Mouse (Mus musculus) liver, adult 2 months (tissue): Measurements from ENCODE around the gene Rgs9. TPM values are rescaled to one million over a fixed set of nuclear protein-coding genes. Genes with fewer than 3 reads are reported as not detected.
"Not testable (repeated sequence)": the region's sequence is repeated elsewhere in the genome, so short reads cannot be mapped to it uniquely, and the experiment has no call there.

Experiments used
- DNase-seq: peaks from one replicate; pipeline ENCODE4 v3.0.0-alpha.2; 2011; ENCODE audit warnings: low read depth, low spot score; ENCODE audit errors: extremely low read depth
- H3K27ac ChIP-seq: fragments of 200-500 bp; replicated peaks from 2 replicates; pipeline ENCODE4 v1.5.1; 2012; ENCODE audit warnings: low read depth, mild to moderate bottlenecking, control low read depth, inconsistent platforms, low read length; ENCODE audit not compliant: insufficient read depth
- H3K27me3 ChIP-seq: fragments of 200-500 bp; 2 replicates; pipeline ENCODE4 v1.6.1; 2012; ENCODE audit warnings: mild to moderate bottlenecking, moderate library complexity, low read length, inconsistent platforms; ENCODE audit not compliant: control insufficient read depth, insufficient read depth
- H3K36me3 ChIP-seq: fragments of 200-500 bp; 2 replicates; pipeline ENCODE4 v1.6.1; 2012; ENCODE audit warnings: low read length, inconsistent platforms; ENCODE audit not compliant: control insufficient read depth, insufficient read depth
- H3K4me1 ChIP-seq: fragments of 200-500 bp; 2 replicates; pipeline ENCODE4 v1.6.1; 2011; ENCODE audit warnings: low read length; ENCODE audit not compliant: control insufficient read depth, insufficient read depth
- H3K4me3 ChIP-seq: fragments of 200-500 bp; 2 replicates; pipeline ENCODE4 v1.5.1; 2011; ENCODE audit warnings: low read depth, mild to moderate bottlenecking, control low read depth, low read length, moderate library complexity; ENCODE audit not compliant: insufficient read depth
- H3K79me2 ChIP-seq: fragments of 200-500 bp; 2 replicates; pipeline ENCODE4 v1.6.1; 2012; ENCODE audit warnings: inconsistent platforms, mild to moderate bottlenecking, low read length, moderate library complexity; ENCODE audit not compliant: control insufficient read depth, insufficient read depth
- H3K9ac ChIP-seq: fragments of 200-500 bp; 2 replicates; pipeline ENCODE4 v1.6.1; 2012; ENCODE audit warnings: low read depth, mild to moderate bottlenecking, control low read depth, inconsistent platforms, low read length
- CTCF ChIP-seq: fragments of 200-500 bp; IDR thresholded peaks from 2 replicates; pipeline ENCODE4 v1.5.1; 2011; ENCODE audit warnings: low read depth, low read length, control low read depth
- POLR2A ChIP-seq: fragments of 200-500 bp; IDR thresholded peaks from 2 replicates; pipeline ENCODE4 v1.6.1; 2011; ENCODE audit warnings: low read length, control low read depth; ENCODE audit not compliant: insufficient read depth; ENCODE audit errors: extremely low read depth
- WGBS: fragments of 180-500 bp; shearing (Covaris S2); methylation state at CpG from one replicate; pipeline ENCODE4 v1.1.7; 2018; 5-methylcytosine and 5-hydroxymethylcytosine counted together
- polyA plus RNA-seq: library from polyadenylated mRNA; depleted of rRNA; stranded (reverse); fragments of >200 nt; gene quantifications from 2 replicates; pipeline ENCODE4 v1.2.3, GENCODE M21; 2012
- total RNA-seq: library from RNA; depleted of rRNA; stranded (reverse); fragments of >200 nt; gene quantifications from 2 replicates; pipeline ENCODE4 v1.2.3, GENCODE M21; 2014

Gene Rgs9
- total and polyA plus RNA-seq, 2 experiments: 0.09 to 0.37 TPM

DNA sequence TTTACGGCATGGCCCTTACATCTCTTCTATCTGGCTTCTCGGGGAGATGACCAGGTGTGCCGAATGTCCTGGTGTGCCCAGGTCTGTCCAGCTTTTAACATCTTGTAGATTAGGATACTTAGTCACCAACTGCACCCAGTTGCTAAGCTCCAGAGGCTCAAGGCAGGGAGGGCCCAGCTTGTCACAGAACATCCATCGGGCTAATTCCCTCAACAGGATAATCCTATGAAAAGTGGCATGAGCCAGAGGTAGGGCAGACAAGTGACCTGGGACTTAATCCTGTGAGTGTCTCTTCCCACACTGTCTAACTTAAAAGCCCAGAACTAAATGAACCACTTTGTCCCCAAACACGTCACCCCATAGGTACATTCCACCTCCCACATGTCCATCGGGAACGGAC, 898 bp downstream of the Rgs9 start:
- no peak for DNase-seq
- H3K4me1 ChIP-seq: 0 out of 2 replicates have a peak, but pooled peaks cover 3% of the 10 kb centered on the region
- 87% methylated on average over 7 of the region's 7 CpGs for WGBS

DNA sequence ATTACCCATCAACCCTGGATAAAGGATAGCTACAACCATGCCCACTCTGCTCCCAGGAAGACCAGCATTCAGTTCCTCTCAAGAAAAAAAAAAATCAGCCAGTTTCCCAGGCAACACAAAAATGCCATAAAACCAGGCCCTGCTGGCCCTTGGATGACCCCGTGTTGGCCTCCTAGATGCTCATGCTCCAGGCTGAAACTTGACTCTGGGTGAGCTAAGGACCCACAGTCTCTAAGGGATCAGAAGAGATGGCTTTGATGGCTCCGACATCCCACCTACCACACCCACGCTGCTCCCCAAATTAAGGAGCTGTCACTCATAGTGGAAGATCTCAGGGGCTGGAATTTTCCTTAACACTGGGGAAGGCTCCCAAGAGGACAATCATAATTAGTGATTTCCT, 5.9 kb downstream of the Rgs9 start:
- no peak overlapping the region for H3K4me3 ChIP-seq
- WGBS: 59% methylated on average over 3 of the region's 3 CpGs

More for the DNA sequence above, 898 bp downstream of the Rgs9 start:
- Histone ChIP-seq H3K36me3 (no peaks in the 10 kb centered on the region), H3K4me3 (no peak overlapping the region), H3K27me3 (no peaks in the 10 kb centered on the region; the same call in 1 of the 2 replicates), H3K9ac (no peak overlapping the region), H3K79me2 (no peaks in the 10 kb centered on the region), H3K27ac (no peak overlapping the region)
- TF ChIP-seq POLR2A (no peak), CTCF (no peak)

DNA sequence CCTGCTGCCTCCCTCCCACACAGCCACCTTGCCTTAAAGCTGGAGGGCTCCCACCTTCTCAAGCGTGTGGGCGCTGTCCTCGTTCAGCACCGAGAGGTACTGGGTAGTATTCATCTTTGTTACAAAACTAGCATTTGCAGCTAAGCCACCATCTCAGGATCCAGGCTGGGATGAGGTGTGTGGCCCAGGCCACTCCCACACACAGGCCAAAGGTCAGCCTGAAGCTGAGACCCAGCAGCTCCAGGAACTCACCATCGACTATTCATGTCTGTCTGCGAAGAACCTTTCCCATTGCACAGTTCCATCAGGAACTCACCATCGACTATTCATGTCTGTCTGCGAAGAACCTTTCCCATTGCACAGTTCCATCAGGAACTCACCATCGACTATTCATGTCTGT, 8.6 kb downstream of the Rgs9 start:
- not testable (repeated sequence) for H3K79me2 ChIP-seq, H3K4me3 ChIP-seq, H3K27ac ChIP-seq, H3K36me3 ChIP-seq, H3K9ac ChIP-seq, H3K27me3 ChIP-seq, H3K4me1 ChIP-seq, DNase-seq
- 90% methylated on average over 9 of the region's 9 CpGs for WGBS

More for the DNA sequence above, 5.9 kb downstream of the Rgs9 start:
- Histone ChIP-seq H3K4me1 (no peaks in the 10 kb centered on the region), H3K27me3 (no peaks in the 10 kb centered on the region; the same call in 1 of the 2 replicates), H3K9ac (no peak overlapping the region), H3K36me3 (no peaks in the 10 kb centered on the region), H3K27ac (no peak overlapping the region), H3K79me2 (no peaks in the 10 kb centered on the region)
- no peak for TF ChIP-seq CTCF
- no peak for TF ChIP-seq POLR2A
- no peak for DNase-seq

DNA sequence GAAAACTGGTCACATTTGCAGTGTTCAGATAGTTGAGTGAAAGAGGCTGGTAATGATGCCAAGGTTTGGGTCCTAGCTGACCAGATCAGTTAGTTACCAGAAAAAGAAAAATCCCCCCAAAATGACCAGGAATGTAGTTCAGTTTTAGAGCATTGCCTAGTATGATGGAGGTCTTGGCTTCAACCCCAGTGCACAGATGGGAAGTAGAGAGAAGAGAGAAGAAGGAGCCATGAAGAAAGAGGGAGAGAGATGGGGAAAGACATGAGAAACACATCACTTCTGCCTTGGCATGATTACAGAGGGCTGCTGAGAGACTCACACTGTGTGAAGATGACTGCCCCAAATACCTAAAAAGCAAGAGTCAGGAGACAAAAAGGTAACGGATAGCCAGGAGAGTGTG, 13.1 kb downstream of the Rgs9 start:
- Histone ChIP-seq H3K79me2 (no peaks in the 10 kb centered on the region), H3K4me1 (no peaks in the 10 kb centered on the region), H3K36me3 (no peaks in the 10 kb centered on the region), H3K9ac (no peak overlapping the region), H3K27ac (no peak overlapping the region), H3K27me3 (0 out of 2 replicates have a peak, but pooled peaks cover 3% of the 10 kb centered on the region), H3K4me3 (no peak overlapping the region)
- TF ChIP-seq CTCF (no peak), POLR2A (no peak)
- DNase-seq: no peak
- WGBS: 87% methylated on average over 1 of the region's 1 CpGs

DNA sequence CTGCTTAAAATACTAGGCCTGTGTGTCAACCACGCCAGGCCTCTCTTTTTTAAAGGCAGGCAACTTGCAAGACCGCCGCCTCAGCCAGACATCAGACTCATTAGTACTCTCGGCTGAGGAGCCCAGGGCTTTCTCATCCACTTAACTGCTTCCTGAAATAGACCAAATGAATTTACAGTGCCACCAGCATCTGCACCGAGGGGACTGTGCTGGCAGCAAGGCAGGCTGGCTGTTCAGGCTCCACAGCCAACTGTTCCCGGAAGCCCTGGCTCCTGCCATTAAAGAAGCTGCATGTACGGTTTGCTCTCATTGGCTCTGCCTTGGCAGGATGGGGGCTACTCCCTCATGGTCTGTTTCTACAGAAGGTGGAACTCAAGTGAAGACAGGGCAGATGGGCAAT, 19.7 kb downstream of the Rgs9 start:
- H3K27ac ChIP-seq: no peak overlapping the region
- H3K36me3 ChIP-seq: no peaks in the 10 kb centered on the region
- no peaks in the 10 kb centered on the region for H3K79me2 ChIP-seq
- H3K4me1 ChIP-seq: no peaks in the 10 kb centered on the region
- no peak overlapping the region for H3K9ac ChIP-seq
- TF ChIP-seq CTCF: no peak
- TF ChIP-seq POLR2A: no peak
- H3K4me3 ChIP-seq: no peak overlapping the region
- WGBS: 87% methylated on average over 7 of the region's 7 CpGs
- no peak for DNase-seq
- H3K27me3 ChIP-seq: no peaks in the 10 kb centered on the region

DNA sequence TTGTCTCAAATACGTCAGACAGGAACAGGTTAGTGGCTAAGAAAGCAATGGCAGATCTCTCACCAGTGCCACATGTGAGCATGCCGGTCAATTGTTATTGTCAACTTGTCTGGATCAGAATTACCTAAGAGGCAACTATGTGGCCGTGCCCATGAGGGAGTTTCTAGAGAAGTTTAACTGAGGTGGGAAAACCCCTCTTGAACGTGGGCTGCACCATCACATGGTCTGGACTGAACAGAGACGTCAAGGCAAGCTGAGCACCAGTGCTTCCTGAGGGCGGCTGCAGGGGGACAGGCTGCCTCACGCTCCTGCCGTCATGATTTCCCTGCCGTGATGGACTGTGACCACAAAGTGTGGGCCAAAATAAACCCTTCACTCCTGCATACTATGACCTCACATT, 26.5 kb downstream of the Rgs9 start:
- Histone ChIP-seq H3K27me3 (no peaks in the 10 kb centered on the region), H3K36me3 (no peaks in the 10 kb centered on the region)
- WGBS: 81% methylated on average over 9 of the region's 9 CpGs

More for the DNA sequence above, 26.5 kb downstream of the Rgs9 start:
- peaks cover 2% of the 10 kb centered on the region; the same call in 1 of the 2 replicates for H3K4me1 ChIP-seq
- no peaks in the 10 kb centered on the region for H3K79me2 ChIP-seq
- no peak overlapping the region for H3K4me3 ChIP-seq
- no peak overlapping the region for H3K9ac ChIP-seq
- H3K27ac ChIP-seq: no peak overlapping the region
- TF ChIP-seq POLR2A: no peak
- TF ChIP-seq CTCF: no peak
- DNase-seq: no peak
